Mouse (Mus musculus): Measurements from ENCODE around the gene Kcng1. TPM values are rescaled to one million over a fixed set of nuclear protein-coding genes. Genes with fewer than 3 reads are reported as not detected.

The Kcng1 gene
- total RNA-seq, 1 experiment = 1.3 TPM

GRCm38 (mm10) chr2:168229116-168230025 lies 52.2 kb downstream of the Kcng1 start:
- peak overlapping the region; percentile 95 for H3K9ac ChIP-seq (ENCODE audit: insufficient read depth, low read depth, low read length, poor library complexity, severe bottlenecking)
- no peaks in the 10 kb centered on the region for H3K9me3 ChIP-seq (ENCODE audit: control insufficient read depth, insufficient read depth, low read depth, low read length)
- H3K27ac ChIP-seq (ENCODE audit: insufficient read depth, low read depth, low read length, poor library complexity, severe bottlenecking) = 0 out of 2 replicates have a peak overlapping the region, but pooled peaks have one; percentile 90
- TF ChIP-seq MAFK (IDR thresholded peaks at IDR 0.05; ENCODE audit: insufficient read depth, low read depth, low read length) (no peak), CHD2 (IDR thresholded peaks at IDR 0.05; ENCODE audit: low read depth, low read length) (no peak), ZC3H11A (IDR thresholded peaks at IDR 0.05; ENCODE audit: borderline replicate concordance, low read depth, low read length) (no peak), HCFC1 (IDR thresholded peaks at IDR 0.05; ENCODE audit: borderline replicate concordance, insufficient read depth, low read length) (no peak), ZNF384 (IDR thresholded peaks at IDR 0.05; ENCODE audit: low read depth, low read length) (no peak)
- peak overlapping the region; percentile 75 to 96 for H3K4me3 ChIP-seq (ENCODE audit: insufficient read depth in 1 of 2, low read depth in 1 of 2, low read length in 2 of 2, poor library complexity in 1 of 2, severe bottlenecking in 1 of 2)
- H3K4me1 ChIP-seq (ENCODE audit: control insufficient read depth in 2 of 2, insufficient read depth in 2 of 2, low read length in 2 of 2, poor library complexity in 1 of 2) = no peaks in the 10 kb centered on the region; a peak in 1 of 4 replicates
- in situ Hi-C loops (cut with MboI; ENCODE audit: low sequenced_read_pairs in 2 of 2, unreplicated experiment in 2 of 2) = no loop called here
- H3K36me3 ChIP-seq (ENCODE audit: control insufficient read depth, insufficient read depth, low read length, poor library complexity, severe bottlenecking) = peaks cover 15% of the 10 kb centered on the region
- DNase-seq (ENCODE audit: low read depth, low spot score) = no peak

GRCm38 (mm10) chr2:168223326-168223725 lies 58.2 kb downstream of the Kcng1 start:
- TF ChIP-seq CHD2 (IDR thresholded peaks at IDR 0.05; ENCODE audit: low read depth, low read length) (no peak), ZNF384 (IDR thresholded peaks at IDR 0.05; ENCODE audit: low read depth, low read length) (no peak), MAFK (IDR thresholded peaks at IDR 0.05; ENCODE audit: insufficient read depth, low read depth, low read length) (no peak), ZC3H11A (IDR thresholded peaks at IDR 0.05; ENCODE audit: borderline replicate concordance, low read depth, low read length) (no peak), HCFC1 (IDR thresholded peaks at IDR 0.05; ENCODE audit: borderline replicate concordance, insufficient read depth, low read length) (no peak)
- Histone ChIP-seq H3K36me3 (ENCODE audit: control insufficient read depth, insufficient read depth, low read length, poor library complexity, severe bottlenecking) (peaks cover 43% of the 10 kb centered on the region), H3K9ac (ENCODE audit: insufficient read depth, low read depth, low read length, poor library complexity, severe bottlenecking) (no peak overlapping the region), H3K4me3 (ENCODE audit: insufficient read depth in 1 of 2, low read depth in 1 of 2, low read length in 2 of 2, poor library complexity in 1 of 2, severe bottlenecking in 1 of 2) (no peak overlapping the region), H3K27ac (ENCODE audit: insufficient read depth, low read depth, low read length, poor library complexity, severe bottlenecking) (no peak overlapping the region), H3K9me3 (ENCODE audit: control insufficient read depth, insufficient read depth, low read depth, low read length) (no peaks in the 10 kb centered on the region), H3K4me1 (ENCODE audit: control insufficient read depth in 2 of 2, insufficient read depth in 2 of 2, low read length in 2 of 2, poor library complexity in 1 of 2) (no peaks in the 10 kb centered on the region)
- in situ Hi-C loops (cut with MboI; ENCODE audit: low sequenced_read_pairs in 2 of 2, unreplicated experiment in 2 of 2) = no loop called here
- no peak for DNase-seq (ENCODE audit: low read depth, low spot score)

GRCm38 (mm10) chr2:168213788-168214397 lies 67.6 kb downstream of the Kcng1 start:
- peaks cover 0 to 12% of the 10 kb centered on the region in 2 experiments; a peak in 2 of 4 replicates for H3K4me1 ChIP-seq (ENCODE audit: control insufficient read depth in 2 of 2, insufficient read depth in 2 of 2, low read length in 2 of 2, poor library complexity in 1 of 2)
- DNase-seq (ENCODE audit: low read depth, low spot score) = peak; percentile 83
- no peak overlapping the region for H3K9ac ChIP-seq (ENCODE audit: insufficient read depth, low read depth, low read length, poor library complexity, severe bottlenecking)
- no peak overlapping the region for H3K4me3 ChIP-seq (ENCODE audit: insufficient read depth in 1 of 2, low read depth in 1 of 2, low read length in 2 of 2, poor library complexity in 1 of 2, severe bottlenecking in 1 of 2)
- H3K9me3 ChIP-seq (ENCODE audit: control insufficient read depth, insufficient read depth, low read depth, low read length) = no peaks in the 10 kb centered on the region
- peak overlapping the region; percentile 30; the same call in 1 of the 2 replicates for H3K27ac ChIP-seq (ENCODE audit: insufficient read depth, low read depth, low read length, poor library complexity, severe bottlenecking)
- H3K36me3 ChIP-seq (ENCODE audit: control insufficient read depth, insufficient read depth, low read length, poor library complexity, severe bottlenecking) = peaks cover 28% of the 10 kb centered on the region
- TF ChIP-seq MAFK (IDR thresholded peaks at IDR 0.05; ENCODE audit: insufficient read depth, low read depth, low read length) (peak; percentile 79), ZNF384 (IDR thresholded peaks at IDR 0.05; ENCODE audit: low read depth, low read length) (no peak)
- in situ Hi-C loops (cut with MboI; ENCODE audit: low sequenced_read_pairs in 2 of 2, unreplicated experiment in 2 of 2) = no loop called here

Other genes with a start within 250 kb of the Kcng1 start
- 11.6 and 15.3 TPM in 2 replicates for gene Pard6b, start 200.7 kb downstream of the Kcng1 start, total RNA-seq (2012; rRNA removed)
- gene Adnp, start 74.6 kb downstream of the Kcng1 start, total RNA-seq (2012; rRNA removed) = 13.2 and 15.9 TPM in 2 replicates
- 37.3 and 41.7 TPM in 2 replicates for gene Gm20716, start 51.4 kb downstream of the Kcng1 start, total RNA-seq (2012; rRNA removed)
- 40.1 and 47.3 TPM in 2 replicates for gene Dpm1, start 51.1 kb downstream of the Kcng1 start, total RNA-seq (2012; rRNA removed)
- gene Mocs3, start 51.1 kb downstream of the Kcng1 start, total RNA-seq (2012; rRNA removed) = 10.7 and 12.1 TPM in 2 replicates

Measured in ES-E14 (cell line).